Mouse (Mus musculus): Measurements from ENCODE around the gene Cep41. TPM values are rescaled to one million over a fixed set of nuclear protein-coding genes. Genes with fewer than 3 reads are reported as not detected.
A peak's percentile ranks its signal among the peaks of the same experiment; 100 is the strongest.

Cep41 gene
- polyA plus RNA-seq, 1 experiment from 2014 or later: 23.4 TPM

DNA sequence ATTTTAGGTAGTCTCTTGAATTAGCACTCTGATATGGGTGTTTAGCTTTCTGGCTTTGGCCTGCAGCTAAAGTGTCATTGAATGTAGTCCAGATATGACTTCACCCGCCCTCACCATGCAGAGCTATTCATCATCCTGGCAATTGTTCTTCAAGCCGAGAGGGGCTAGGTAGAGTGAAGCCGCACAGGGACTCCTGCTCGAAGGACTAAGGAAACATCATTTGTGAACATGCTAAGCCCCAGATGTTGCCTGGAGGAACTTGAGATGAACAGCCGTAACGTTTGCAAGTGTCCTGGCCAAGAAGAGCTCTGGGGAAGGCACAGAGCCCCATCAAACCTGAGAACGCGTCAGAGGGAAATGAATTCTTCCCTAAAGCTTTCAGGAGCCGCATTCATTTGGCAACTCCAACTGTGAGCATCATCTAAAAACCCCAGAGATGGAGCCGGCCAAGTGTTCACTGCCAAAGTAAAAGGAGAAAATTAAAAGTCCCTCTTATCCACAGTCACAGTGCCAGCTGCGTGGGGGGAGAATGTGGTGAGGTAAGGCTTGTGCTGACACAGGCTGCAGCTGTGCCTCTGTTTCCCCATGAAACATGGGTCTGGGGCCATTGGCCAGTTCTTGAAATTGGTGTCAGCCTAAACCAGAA lies 43.8 kb downstream of the Cep41 start:
- Histone ChIP-seq H3K27ac (0 out of 2 replicates have a peak overlapping the region, but pooled peaks have one; percentile 24), H3K4me3 (no peak overlapping the region), H3K36me3 (no peaks in the 10 kb centered on the region), H3K27me3 (no peaks in the 10 kb centered on the region), H3K9ac (no peak overlapping the region), H3K4me2 (no peak overlapping the region), H3K4me1 (peaks cover 37% of the 10 kb centered on the region), H3K9me3 (no peaks in the 10 kb centered on the region)
- ATAC-seq (ENCODE audit: insufficient number of reproducible peaks, insufficient read depth, low FRiP score, low TSS enrichment, low read depth): no peak
- 70% methylated on average over 11 of the region's 11 CpGs for WGBS

DNA sequence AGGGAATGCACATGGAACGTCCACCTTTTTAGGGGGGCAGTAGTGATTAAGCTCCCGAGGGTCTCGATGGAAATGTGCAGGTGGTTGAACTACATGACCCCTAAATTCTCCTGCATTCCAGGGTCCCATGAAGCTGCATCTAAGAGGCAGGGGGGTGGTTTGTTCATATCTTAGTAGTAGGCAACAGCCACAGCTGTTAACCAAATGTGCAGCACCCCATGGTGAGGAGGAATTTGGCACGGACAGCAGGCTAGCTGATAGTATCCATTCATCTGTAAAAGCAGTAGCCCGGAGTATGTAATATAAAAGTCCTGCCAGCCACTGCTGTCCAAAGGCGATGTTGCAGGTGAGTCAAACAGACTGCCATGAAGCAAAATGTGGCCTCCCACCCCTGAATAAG lies 48.2 kb downstream of the Cep41 start:
- Histone ChIP-seq H3K4me2 (no peak overlapping the region), H3K27ac (0 out of 2 replicates have a peak overlapping the region, but pooled peaks have one; percentile 77)
- 76% methylated on average over 6 of the region's 6 CpGs for WGBS

GRCm38 (mm10) chr6:30644462-30644861 lies 49.1 kb downstream of the Cep41 start:
- Histone ChIP-seq H3K9ac (0 out of 2 replicates have a peak overlapping the region, but pooled peaks have one; percentile 2), H3K4me3 (no peak overlapping the region), H3K27ac (peak overlapping the region; percentile 77), H3K4me1 (peaks cover 23% of the 10 kb centered on the region), H3K27me3 (no peaks in the 10 kb centered on the region), H3K9me3 (no peaks in the 10 kb centered on the region), H3K36me3 (no peaks in the 10 kb centered on the region), H3K4me2 (no peak overlapping the region)
- ATAC-seq (ENCODE audit: insufficient number of reproducible peaks, insufficient read depth, low FRiP score, low TSS enrichment, low read depth): no peak
- 41% methylated on average over 3 of the region's 3 CpGs for WGBS

More for the DNA sequence above, 48.2 kb downstream of the Cep41 start:
- no peaks in the 10 kb centered on the region for H3K27me3 ChIP-seq
- no peak overlapping the region for H3K4me3 ChIP-seq
- peaks cover 29% of the 10 kb centered on the region for H3K4me1 ChIP-seq
- H3K9me3 ChIP-seq: no peaks in the 10 kb centered on the region
- no peaks in the 10 kb centered on the region for H3K36me3 ChIP-seq
- no peak for ATAC-seq (ENCODE audit: insufficient number of reproducible peaks, insufficient read depth, low FRiP score, low TSS enrichment, low read depth)
- no peak overlapping the region for H3K9ac ChIP-seq

DNA sequence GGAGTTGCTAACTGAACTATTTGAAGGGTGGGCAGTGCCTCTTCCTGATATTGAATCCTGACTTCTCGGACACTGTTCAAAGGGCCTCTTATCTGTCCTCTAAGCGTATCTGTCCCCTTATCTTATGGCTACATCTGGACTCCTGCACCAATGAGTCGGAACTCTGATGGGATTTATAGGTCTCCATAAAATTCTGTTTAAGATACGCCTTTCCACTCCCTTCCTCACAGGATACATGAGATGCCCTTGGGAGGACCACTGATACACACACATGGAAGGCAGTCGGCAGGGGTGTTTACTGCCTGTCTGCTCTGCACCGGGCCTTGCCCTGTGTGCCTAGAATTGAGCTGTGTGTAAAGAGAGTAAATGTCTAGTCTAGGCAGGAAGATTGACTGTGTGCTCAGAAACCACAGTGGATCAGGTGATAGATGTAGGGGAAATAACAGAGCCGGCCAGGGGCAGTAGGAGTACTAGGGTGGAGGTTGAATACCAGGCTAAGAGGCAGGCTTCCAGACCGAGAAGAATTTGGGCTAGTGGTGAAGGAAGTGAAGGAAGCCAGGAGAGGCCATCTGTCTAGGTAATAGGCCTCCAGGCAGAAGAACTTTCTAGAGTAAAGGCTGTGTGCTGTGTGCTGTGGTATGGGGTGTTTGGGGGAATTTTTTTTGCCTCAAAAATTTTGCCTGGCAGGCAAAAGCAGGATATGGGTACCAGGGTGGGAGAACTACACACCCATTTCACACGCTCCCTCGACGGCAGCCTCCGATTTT lies 49.7 kb downstream of the Cep41 start:
- Histone ChIP-seq H3K27ac (peak overlapping the region; percentile 77), H3K4me1 (peaks cover 23% of the 10 kb centered on the region), H3K4me3 (no peak overlapping the region), H3K9ac (0 out of 2 replicates have a peak overlapping the region, but pooled peaks have one; percentile 2), H3K36me3 (no peaks in the 10 kb centered on the region), H3K27me3 (no peaks in the 10 kb centered on the region), H3K9me3 (no peaks in the 10 kb centered on the region), H3K4me2 (no peak overlapping the region)
- WGBS: 56% methylated on average over 12 of the region's 12 CpGs
- ATAC-seq (ENCODE audit: insufficient number of reproducible peaks, insufficient read depth, low FRiP score, low TSS enrichment, low read depth): 0 out of 2 replicates have a peak, but pooled peaks have one; percentile 45

DNA sequence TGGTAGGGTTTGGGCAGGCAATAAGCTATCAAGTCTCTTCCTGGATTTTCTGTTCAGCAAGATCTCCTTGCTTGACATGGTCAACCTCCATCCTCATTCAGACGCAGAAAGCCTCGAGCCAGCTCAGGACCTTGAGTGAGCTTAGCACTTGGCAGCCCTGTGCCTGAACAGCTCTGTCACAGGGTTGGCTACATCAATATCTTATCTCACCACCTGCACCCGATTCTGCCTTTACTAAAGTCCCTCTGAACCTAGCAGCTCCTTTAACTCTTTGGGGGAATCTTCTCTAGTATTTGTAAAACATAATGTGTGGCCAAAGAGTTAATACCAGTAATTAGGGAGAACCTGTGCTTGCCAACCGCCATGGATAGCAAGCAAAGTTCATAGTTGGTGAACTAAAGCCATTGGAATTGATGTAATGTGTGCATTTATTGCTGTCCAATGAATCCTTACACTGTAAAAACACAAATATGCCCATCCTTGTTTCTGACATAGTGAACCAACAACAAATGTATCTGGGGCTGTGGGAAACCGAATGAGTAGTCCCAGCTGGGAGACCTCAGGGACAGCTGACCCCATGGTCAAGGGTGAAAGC lies 54.8 kb downstream of the Cep41 start, which contains the start of gene Cpa1:
TSS of gene Cpa1 (plus strand) at position 545 of the 595 bp plus-strand sequence.
- Histone ChIP-seq H3K9me3 (no peaks in the 10 kb centered on the region), H3K4me3 (no peak within 1 kb of the TSS), H3K27ac (no peak within 1 kb of the TSS), H3K36me3 (no peaks in the 10 kb centered on the region), H3K4me2 (no peak within 1 kb of the TSS), H3K9ac (no peak within 1 kb of the TSS), H3K27me3 (no peaks in the 10 kb centered on the region), H3K4me1 (peaks cover 26% of the 10 kb centered on the region)
- no peak for ATAC-seq (ENCODE audit: insufficient number of reproducible peaks, insufficient read depth, low FRiP score, low TSS enrichment, low read depth)
- WGBS: 84% methylated on average over 5 of the region's 5 CpGs

DNA sequence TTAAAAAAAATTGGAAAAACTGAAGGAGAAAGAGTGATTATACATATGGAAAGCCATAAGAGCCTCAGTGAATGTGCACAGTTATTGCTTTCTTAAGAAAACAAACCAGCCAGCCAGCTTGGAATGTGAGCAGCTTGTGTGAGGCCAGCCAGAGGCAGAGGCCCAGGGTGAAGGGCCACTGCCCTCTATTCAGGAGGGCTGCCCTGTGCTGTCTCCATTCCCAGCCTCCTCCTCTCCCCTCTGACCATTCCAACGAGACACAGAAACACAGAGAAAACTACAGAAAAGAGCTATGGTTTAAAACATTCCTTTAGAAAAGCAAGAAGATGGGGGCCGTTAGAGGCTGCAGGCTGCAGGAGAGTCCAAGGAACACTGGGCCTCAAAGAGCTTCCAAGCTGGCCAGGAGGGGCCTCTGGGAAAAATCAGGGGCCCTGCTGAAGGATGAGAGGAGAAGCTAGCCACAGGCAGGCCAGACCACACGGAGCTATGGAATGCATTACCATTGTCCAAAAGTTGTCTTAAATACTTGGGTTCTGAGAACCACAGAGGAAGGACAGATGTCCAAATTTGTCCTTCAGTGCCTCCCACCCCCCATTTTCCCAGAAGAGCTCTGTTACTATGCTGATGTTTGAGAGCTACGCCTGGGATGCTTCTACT lies 57.2 kb downstream of the Cep41 start:
- 25% methylated on average over 4 of the region's 4 CpGs for WGBS
- no peak overlapping the region for H3K4me2 ChIP-seq
- H3K9ac ChIP-seq: no peak overlapping the region
- no peak overlapping the region for H3K4me3 ChIP-seq
- H3K9me3 ChIP-seq: no peaks in the 10 kb centered on the region
- H3K27ac ChIP-seq: peak overlapping the region; percentile 86
- H3K36me3 ChIP-seq: no peaks in the 10 kb centered on the region
- H3K27me3 ChIP-seq: no peaks in the 10 kb centered on the region
- H3K4me1 ChIP-seq: peaks cover 36% of the 10 kb centered on the region
- no peak for ATAC-seq (ENCODE audit: insufficient number of reproducible peaks, insufficient read depth, low FRiP score, low TSS enrichment, low read depth)

- peaks cover 36% of the 10 kb centered on the region for H3K4me1 ChIP-seq
- WGBS: 28% methylated on average over 8 of the region's 8 CpGs
- H3K36me3 ChIP-seq: no peaks in the 10 kb centered on the region
- H3K27me3 ChIP-seq: no peaks in the 10 kb centered on the region
- H3K27ac ChIP-seq: peak overlapping the region; percentile 86
- no peak overlapping the region for H3K9ac ChIP-seq
- no peak overlapping the region for H3K4me2 ChIP-seq
- H3K4me3 ChIP-seq: no peak overlapping the region
- no peak for ATAC-seq (ENCODE audit: insufficient number of reproducible peaks, insufficient read depth, low FRiP score, low TSS enrichment, low read depth)
- H3K9me3 ChIP-seq: no peaks in the 10 kb centered on the region
Measured at GRCm38 (mm10) chr6:30635361-30635862, 58.1 kb downstream of the Cep41 start.

DNA sequence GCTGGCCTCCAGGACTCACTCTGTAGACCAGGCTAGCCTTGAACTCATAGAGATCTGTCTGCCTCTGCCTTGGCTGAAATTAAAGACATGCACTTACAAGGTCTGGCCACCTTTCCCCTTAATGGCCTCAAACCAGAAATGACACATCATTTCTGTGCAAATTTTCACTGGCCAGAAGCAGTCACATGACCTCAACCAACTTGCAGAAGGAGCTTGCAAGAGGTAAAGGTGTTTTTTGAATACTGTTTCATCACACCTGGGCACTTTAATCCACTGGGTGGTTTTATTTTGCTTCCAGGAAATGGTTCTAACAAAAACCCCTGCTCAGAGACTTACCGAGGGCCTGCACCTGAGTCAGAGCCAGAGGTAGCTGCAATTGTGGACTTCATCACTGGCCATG lies 63.6 kb downstream of the Cep41 start:
- Histone ChIP-seq H3K27ac (no peak overlapping the region), H3K9me3 (no peaks in the 10 kb centered on the region), H3K36me3 (no peaks in the 10 kb centered on the region), H3K4me1 (peaks cover 26% of the 10 kb centered on the region), H3K4me2 (no peak overlapping the region), H3K9ac (no peak overlapping the region), H3K27me3 (no peaks in the 10 kb centered on the region), H3K4me3 (no peak overlapping the region)
- 93% methylated on average over 1 of the region's 1 CpGs for WGBS
- ATAC-seq (ENCODE audit: insufficient number of reproducible peaks, insufficient read depth, low FRiP score, low TSS enrichment, low read depth): no peak

DNA sequence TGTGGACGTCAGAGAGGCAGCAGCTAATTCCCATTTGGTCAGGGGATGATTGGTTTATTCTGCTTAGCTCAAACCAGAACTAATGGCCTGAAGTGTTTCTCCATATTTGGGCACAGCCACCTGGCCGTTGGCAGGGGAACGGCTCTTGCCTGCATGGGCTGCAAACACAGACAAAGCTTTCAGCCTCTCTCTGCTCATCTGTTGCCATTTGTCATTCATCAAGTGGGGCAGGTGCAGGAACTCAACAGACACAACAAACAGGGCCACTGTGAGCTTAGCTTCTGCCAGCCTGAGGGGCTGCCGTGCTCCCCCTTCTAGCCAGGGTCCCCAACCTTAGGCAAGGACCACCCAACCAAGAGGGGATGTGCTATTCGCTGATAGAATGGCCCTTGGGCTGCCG lies 65.4 kb downstream of the Cep41 start:
- ATAC-seq (ENCODE audit: insufficient number of reproducible peaks, insufficient read depth, low FRiP score, low TSS enrichment, low read depth): 0 out of 2 replicates have a peak, but pooled peaks have one; percentile 45
- no peaks in the 10 kb centered on the region for H3K27me3 ChIP-seq
- 33% methylated on average over 6 of the region's 6 CpGs for WGBS
- no peak overlapping the region for H3K9ac ChIP-seq
- H3K4me2 ChIP-seq: no peak overlapping the region
- no peak overlapping the region for H3K4me3 ChIP-seq
- no peaks in the 10 kb centered on the region for H3K36me3 ChIP-seq
- H3K4me1 ChIP-seq: peaks cover 26% of the 10 kb centered on the region
- peak overlapping the region; percentile 9; the same call in 1 of the 2 replicates for H3K27ac ChIP-seq
- no peaks in the 10 kb centered on the region for H3K9me3 ChIP-seq

DNA sequence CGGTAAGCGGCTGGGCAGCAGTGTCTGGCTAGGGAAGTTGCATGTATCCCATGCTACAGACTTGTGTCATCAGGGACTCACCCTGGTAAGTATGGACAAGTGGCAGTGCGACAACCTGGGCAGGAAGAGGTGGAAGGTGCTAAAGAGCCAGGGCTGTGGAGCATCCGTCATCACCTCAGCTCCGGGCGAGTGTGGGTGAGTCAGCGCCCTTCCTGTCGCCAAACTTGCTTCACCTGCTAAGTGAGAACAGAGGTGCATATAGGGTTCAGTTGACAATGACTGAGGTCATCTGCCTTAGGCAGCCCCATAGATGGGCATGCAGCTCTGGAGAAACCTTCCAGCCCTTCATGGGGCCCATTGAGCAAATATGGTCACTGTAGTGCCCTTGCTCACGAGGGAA lies 68.8 kb downstream of the Cep41 start:
- H3K4me1 ChIP-seq: peaks cover 14% of the 10 kb centered on the region; the same call in 1 of the 2 replicates
- no peak overlapping the region for H3K9ac ChIP-seq
- no peak for ATAC-seq (ENCODE audit: insufficient number of reproducible peaks, insufficient read depth, low FRiP score, low TSS enrichment, low read depth)
- WGBS: 91% methylated on average over 9 of the region's 9 CpGs
- no peak overlapping the region for H3K4me3 ChIP-seq
- no peaks in the 10 kb centered on the region for H3K27me3 ChIP-seq
- no peak overlapping the region for H3K27ac ChIP-seq
- H3K36me3 ChIP-seq: no peaks in the 10 kb centered on the region
- no peak overlapping the region for H3K4me2 ChIP-seq
- no peaks in the 10 kb centered on the region for H3K9me3 ChIP-seq

DNA sequence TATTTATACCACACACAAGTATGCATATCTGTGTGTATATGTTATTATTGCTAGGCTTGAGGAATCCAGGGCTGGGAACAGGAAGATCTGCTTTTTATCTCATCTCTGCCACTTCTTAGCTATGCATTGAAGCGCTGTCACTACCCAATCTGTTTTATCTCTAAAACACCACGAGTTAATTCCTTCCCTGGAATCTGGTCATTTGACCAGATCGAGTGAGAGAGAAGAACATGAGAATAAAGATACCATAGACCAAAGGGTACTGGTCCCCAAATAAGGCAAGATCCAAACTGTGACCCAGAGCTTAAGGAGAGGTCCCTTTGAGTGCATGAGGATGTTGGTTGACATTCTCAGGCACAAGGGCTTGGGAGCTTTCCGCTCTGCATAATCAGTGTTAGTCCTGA lies 71.6 kb downstream of the Cep41 start:
- WGBS: 66% methylated on average over 4 of the region's 4 CpGs
- no peak overlapping the region for H3K27ac ChIP-seq

More for the DNA sequence above, 71.6 kb downstream of the Cep41 start:
- no peak for ATAC-seq (ENCODE audit: insufficient number of reproducible peaks, insufficient read depth, low FRiP score, low TSS enrichment, low read depth)
- Histone ChIP-seq H3K9me3 (no peaks in the 10 kb centered on the region), H3K4me1 (peaks cover 30% of the 10 kb centered on the region), H3K9ac (no peak overlapping the region), H3K36me3 (no peaks in the 10 kb centered on the region), H3K27me3 (no peaks in the 10 kb centered on the region), H3K4me3 (no peak overlapping the region), H3K4me2 (no peak overlapping the region)
